Mouse (Mus musculus) heart, adult 2 months (tissue): ENCODE results near the gene Itga9.

ENCODE experiments used
- CTCF ChIP-seq: fragments of 200-600 bp; IDR thresholded peaks from 2 replicates; pipeline ENCODE4 v1.8.1; 2022; ENCODE audit warnings: antibody characterized with exemption, mild to moderate bottlenecking, moderate library complexity
- EP300 ChIP-seq: fragments of 200-500 bp; IDR thresholded peaks from 2 replicates; pipeline ENCODE4 v1.6.1; 2011; ENCODE audit warnings: low read depth, low read length, control low read depth; ENCODE audit not compliant: insufficient read depth
- POLR2A ChIP-seq: fragments of 200-500 bp; IDR thresholded peaks from 2 replicates; pipeline ENCODE4 v1.6.1; 2011; ENCODE audit warnings: mild to moderate bottlenecking, low read depth, low read length, control low read depth; ENCODE audit not compliant: insufficient read depth

DNA sequence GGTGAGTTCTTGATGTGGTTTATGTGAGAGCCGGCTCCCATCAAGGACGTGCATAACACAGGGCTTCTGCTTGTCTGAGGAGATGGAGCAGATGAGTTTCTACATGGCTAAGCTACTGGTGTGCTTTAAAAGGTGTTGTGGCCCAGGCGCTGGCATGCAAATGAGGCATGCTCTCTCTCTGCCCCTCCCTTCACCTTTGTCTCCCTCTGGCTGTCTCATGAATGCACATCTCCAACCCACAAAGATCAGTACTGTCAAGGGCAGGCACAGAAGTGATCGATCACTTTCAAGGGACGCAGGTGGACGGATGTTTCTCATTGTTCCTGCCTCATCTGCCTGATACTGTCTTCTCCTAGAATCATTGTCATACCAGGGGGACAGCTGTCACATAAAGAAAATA lies 57.4 kb downstream of the Itga9 start:
- no peak for TF ChIP-seq POLR2A
- TF ChIP-seq EP300: no peak
- TF ChIP-seq CTCF: no peak
